Mouse (Mus musculus): Measurements from ENCODE around the gene Fgf8. TPM values are rescaled to one million over a fixed set of nuclear protein-coding genes. Genes with fewer than 3 reads are reported as not detected.

Fgf8 gene
- polyA plus RNA-seq, 1 experiment = 0.21 TPM

- TF ChIP-seq CTCF (IDR thresholded peaks at IDR 0.05; ENCODE audit: extremely low read depth, insufficient read depth, insufficient read length, insufficient replicate concordance) (no peak), POLR2A (IDR thresholded peaks at IDR 0.05; ENCODE audit: low read depth, low read length) (no peak)
- H3K4me1 ChIP-seq (ENCODE audit: control insufficient read depth, insufficient read depth, insufficient read length) = peaks cover 11% of the 10 kb centered on the region; the same call in 1 of the 2 replicates
- DNase-seq (ENCODE audit: low read depth in 1 of 2, low spot score in 2 of 2) = peak in 1 of 2 experiments; percentile 18
- WGBS = 1% methylated on average over 33 of the region's 33 CpGs
- peak overlapping the region; percentile 87 for H3K4me3 ChIP-seq (ENCODE audit: extremely low read depth, insufficient read depth, insufficient read length)
- H3K27me3 ChIP-seq (ENCODE audit: control insufficient read depth, insufficient read depth, low read length) = 0 out of 2 replicates have a peak, but pooled peaks cover 2% of the 10 kb centered on the region
- peak overlapping the region; percentile 53; the same call in 1 of the 2 replicates for H3K27ac ChIP-seq (ENCODE audit: insufficient read depth, low read length)
- H3K36me3 ChIP-seq (ENCODE audit: control insufficient read depth, insufficient read depth, low read length) = peaks cover 13% of the 10 kb centered on the region
Measured at GRCm38 (mm10) chr19:45748691-45749242, 6.1 kb upstream of the Fgf8 start.

- Histone ChIP-seq H3K27me3 (ENCODE audit: control insufficient read depth, insufficient read depth, low read length) (peaks cover 4% of the 10 kb centered on the region), H3K4me1 (ENCODE audit: control insufficient read depth, insufficient read depth, insufficient read length) (peaks cover 11% of the 10 kb centered on the region; the same call in 1 of the 2 replicates), H3K36me3 (ENCODE audit: control insufficient read depth, insufficient read depth, low read length) (peaks cover 11% of the 10 kb centered on the region), H3K27ac (ENCODE audit: insufficient read depth, low read length) (no peak overlapping the region), H3K4me3 (ENCODE audit: extremely low read depth, insufficient read depth, insufficient read length) (peak overlapping the region; percentile 87; the same call in 1 of the 2 replicates)
- TF ChIP-seq POLR2A (IDR thresholded peaks at IDR 0.05; ENCODE audit: low read depth, low read length) = no peak
- no peak for TF ChIP-seq CTCF (IDR thresholded peaks at IDR 0.05; ENCODE audit: extremely low read depth, insufficient read depth, insufficient read length, insufficient replicate concordance)
- no peak for DNase-seq (ENCODE audit: low read depth in 1 of 2, low spot score in 2 of 2)
- WGBS = 55% methylated on average over 9 of the region's 9 CpGs
Measured at GRCm38 (mm10) chr19:45748206-45748605, 5.5 kb upstream of the Fgf8 start.

- DNase-seq (ENCODE audit: low read depth in 1 of 2, low spot score in 2 of 2) = peak; percentile 67 to 77
- H3K27me3 ChIP-seq (ENCODE audit: control insufficient read depth, insufficient read depth, low read length) = peaks cover 14% of the 10 kb centered on the region
- no peak overlapping the region for H3K4me3 ChIP-seq (ENCODE audit: extremely low read depth, insufficient read depth, insufficient read length)
- WGBS = 48% methylated on average over 11 of the region's 11 CpGs
- TF ChIP-seq POLR2A (IDR thresholded peaks at IDR 0.05; ENCODE audit: low read depth, low read length) (no peak), CTCF (IDR thresholded peaks at IDR 0.05; ENCODE audit: extremely low read depth, insufficient read depth, insufficient read length, insufficient replicate concordance) (peak; percentile 64; the same call in 1 of the 2 replicates)
- peaks cover 13% of the 10 kb centered on the region for H3K4me1 ChIP-seq (ENCODE audit: control insufficient read depth, insufficient read depth, insufficient read length)
- peaks cover 8% of the 10 kb centered on the region for H3K36me3 ChIP-seq (ENCODE audit: control insufficient read depth, insufficient read depth, low read length)
- no peak overlapping the region for H3K27ac ChIP-seq (ENCODE audit: insufficient read depth, low read length)
Measured at GRCm38 (mm10) chr19:45747028-45747867, 4.5 kb upstream of the Fgf8 start.

- H3K27me3 ChIP-seq (ENCODE audit: control insufficient read depth, insufficient read depth, low read length) = peaks cover 19% of the 10 kb centered on the region
- H3K27ac ChIP-seq (ENCODE audit: insufficient read depth, low read length) = no peak overlapping the region
- WGBS = 15% methylated on average over 29 of the region's 29 CpGs
- TF ChIP-seq CTCF (IDR thresholded peaks at IDR 0.05; ENCODE audit: extremely low read depth, insufficient read depth, insufficient read length, insufficient replicate concordance) (peak; percentile 74; the same call in 1 of the 2 replicates), POLR2A (IDR thresholded peaks at IDR 0.05; ENCODE audit: low read depth, low read length) (no peak)
- peaks cover 3% of the 10 kb centered on the region; the same call in 1 of the 2 replicates for H3K36me3 ChIP-seq (ENCODE audit: control insufficient read depth, insufficient read depth, low read length)
- H3K4me3 ChIP-seq (ENCODE audit: extremely low read depth, insufficient read depth, insufficient read length) = no peak overlapping the region
- DNase-seq (ENCODE audit: low read depth in 1 of 2, low spot score in 2 of 2) = peak; percentile 58 to 67
- peaks cover 13% of the 10 kb centered on the region for H3K4me1 ChIP-seq (ENCODE audit: control insufficient read depth, insufficient read depth, insufficient read length)
Measured at GRCm38 (mm10) chr19:45746153-45747020, 3.7 kb upstream of the Fgf8 start.

- WGBS = 34% methylated on average over 32 of the region's 32 CpGs
- TF ChIP-seq POLR2A (IDR thresholded peaks at IDR 0.05; ENCODE audit: low read depth, low read length) (no peak), CTCF (IDR thresholded peaks at IDR 0.05; ENCODE audit: extremely low read depth, insufficient read depth, insufficient read length, insufficient replicate concordance) (no peak)
- Histone ChIP-seq H3K4me3 (ENCODE audit: extremely low read depth, insufficient read depth, insufficient read length) (no peak overlapping the region), H3K36me3 (ENCODE audit: control insufficient read depth, insufficient read depth, low read length) (0 out of 2 replicates have a peak, but pooled peaks cover under 1% of the 10 kb centered on the region), H3K27ac (ENCODE audit: insufficient read depth, low read length) (no peak overlapping the region), H3K4me1 (ENCODE audit: control insufficient read depth, insufficient read depth, insufficient read length) (peaks cover 13% of the 10 kb centered on the region), H3K27me3 (ENCODE audit: control insufficient read depth, insufficient read depth, low read length) (peaks cover 22% of the 10 kb centered on the region)
- no peak for DNase-seq (ENCODE audit: low read depth in 1 of 2, low spot score in 2 of 2)
Measured at GRCm38 (mm10) chr19:45745344-45746152, 2.8 kb upstream of the Fgf8 start.

- peaks cover 22% of the 10 kb centered on the region for H3K27me3 ChIP-seq (ENCODE audit: control insufficient read depth, insufficient read depth, low read length)
- peaks cover 10% of the 10 kb centered on the region for H3K4me1 ChIP-seq (ENCODE audit: control insufficient read depth, insufficient read depth, insufficient read length)
- no peaks in the 10 kb centered on the region for H3K36me3 ChIP-seq (ENCODE audit: control insufficient read depth, insufficient read depth, low read length)
- TF ChIP-seq CTCF (IDR thresholded peaks at IDR 0.05; ENCODE audit: extremely low read depth, insufficient read depth, insufficient read length, insufficient replicate concordance) = no peak
- no peak for TF ChIP-seq POLR2A (IDR thresholded peaks at IDR 0.05; ENCODE audit: low read depth, low read length)
- WGBS = 85% methylated on average over 7 of the region's 7 CpGs
- no peak overlapping the region for H3K27ac ChIP-seq (ENCODE audit: insufficient read depth, low read length)
- no peak overlapping the region for H3K4me3 ChIP-seq (ENCODE audit: extremely low read depth, insufficient read depth, insufficient read length)
- DNase-seq (ENCODE audit: low read depth in 1 of 2, low spot score in 2 of 2) = no peak
Measured at GRCm38 (mm10) chr19:45743619-45744018, 904 bp upstream of the Fgf8 start.
